Mouse (Mus musculus): ENCODE measurements around the gene Ints14. TPM values are rescaled to one million over a fixed set of nuclear protein-coding genes. Genes with fewer than 3 reads are reported as not detected.

The Ints14 gene
- polyA plus RNA-seq, 1 experiment from 2014 or later: 60.6 TPM

Small RNA genes lying within 50 kb of the gene (microRNA-seq; reads per million reads assigned to microRNA genes)
- gene Gm25640: not detected

Other genes with a start within 250 kb of the Ints14 start
- gene Rab11a, start 223.1 kb upstream of the Ints14 start, polyA plus RNA-seq (2016; fragmentation: Nextera tagmentation; extraction: Ambion mirVana): 279 and 283 TPM in 2 replicates
- 10.0 and 10.8 TPM in 2 replicates for gene Dennd4a, start 149.6 kb upstream of the Ints14 start, polyA plus RNA-seq (2016; fragmentation: Nextera tagmentation; extraction: Ambion mirVana)
- 0.04 and 0.05 TPM in 2 replicates for gene Slc24a1, start 9.3 kb upstream of the Ints14 start, polyA plus RNA-seq (2016; fragmentation: Nextera tagmentation; extraction: Ambion mirVana)
- gene Hacd3, start 60.8 kb downstream of the Ints14 start, polyA plus RNA-seq (2016; fragmentation: Nextera tagmentation; extraction: Ambion mirVana): 108 TPM in 2 replicates
- 44.9 and 48.2 TPM in 2 replicates for gene Dpp8, start 71.5 kb downstream of the Ints14 start, polyA plus RNA-seq (2016; fragmentation: Nextera tagmentation; extraction: Ambion mirVana)
- gene Igdcc4, start 140.6 kb downstream of the Ints14 start, polyA plus RNA-seq (2016; fragmentation: Nextera tagmentation; extraction: Ambion mirVana): 25.0 and 25.4 TPM in 2 replicates
- gene Igdcc3, start 180.3 kb downstream of the Ints14 start, polyA plus RNA-seq (2016; fragmentation: Nextera tagmentation; extraction: Ambion mirVana): 7.5 and 9.3 TPM in 2 replicates
- gene Parp16, start 234.4 kb downstream of the Ints14 start, polyA plus RNA-seq (2016; fragmentation: Nextera tagmentation; extraction: Ambion mirVana): 7.1 and 7.2 TPM in 2 replicates